Mouse (Mus musculus) spleen, adult 10 weeks (tissue): ENCODE measurements around the gene Atp6v1g3. TPM values are rescaled to one million over a fixed set of nuclear protein-coding genes. Genes with fewer than 3 reads are reported as not detected.

ENCODE experiments used
- polyA plus RNA-seq: library from polyadenylated mRNA; stranded (reverse); fragments of 350-450 nt; fragmentation: Illumina TruSeq; extraction: RNeasy Lipid Tissue Mini Kit (QIAGEN cat#74804); gene quantifications from one replicate; pipeline ENCODE4 v1.2.3, GENCODE M21; 2015; ENCODE audit warnings: low replicate concordance; ENCODE audit not compliant: insufficient read depth

The Atp6v1g3 gene
- polyA plus RNA-seq: not detected

GRCm38 (mm10) chr1:138273438-138273837 lies at the start of gene Atp6v1g3:
Gene Atp6v1g3 (plus strand): TSS chr1:138273738.

Other genes starting within 250 kb of the Atp6v1g3 start
- gene Ptprc, start 98.0 kb upstream of the Atp6v1g3 start, polyA plus RNA-seq: 1,184 TPM